16 mouse cellular contexts compared by ENCODE assay signal in the genomic region with DNA sequence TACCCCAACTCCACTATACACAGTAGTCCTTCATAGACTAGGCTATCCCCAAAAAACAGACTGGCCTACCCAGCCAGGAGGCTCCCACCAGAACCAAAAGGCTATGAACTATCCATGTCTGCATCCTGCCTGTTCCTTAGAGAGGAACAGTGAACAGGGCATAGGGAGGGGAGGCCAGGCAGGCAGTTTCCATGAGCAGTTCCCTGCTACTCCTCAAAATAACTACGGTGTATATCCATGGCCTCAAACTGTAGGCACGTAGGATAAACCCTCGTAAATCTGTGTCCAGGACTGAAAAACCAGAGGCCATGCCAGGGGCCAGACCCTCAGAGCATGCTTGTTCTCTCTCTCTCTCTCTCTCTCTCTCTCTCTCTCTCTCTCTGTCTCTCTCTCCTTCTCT. TPM values are rescaled to one million over a fixed set of nuclear protein-coding genes. Genes with fewer than 3 reads are reported as not detected.
A peak's percentile ranks its signal among the peaks of the same experiment; 100 is the strongest.
DNase-seq lines count a peak whose midpoint lies in the region; ATAC-seq and TF ChIP-seq lines count a peak whose summit lies in the region.
"Had no signal": no experiment of that assay in that cellular context is flagged by ENCODE, and none has a peak within 500 bp of the region (broad histone marks: within the 10 kb centered on the region; RNA-seq: fewer than 3 reads in every experiment).

No protein-coding gene starts in this region.

- 34% methylated on average over 3 of the region's 3 CpGs for WGBS in heart, postnatal 0 days
- WGBS in olfactory bulb, adult 2 months: 28% methylated on average over 3 of the region's 3 CpGs
- 86% methylated on average over 3 of the region's 3 CpGs for WGBS in midbrain, embryonic 15.5 days

- no peaks in the 10 kb centered on the region for H3K9me3 ChIP-seq in heart, postnatal 0 days (replicated peaks; ENCODE audit: control insufficient read depth, low read length)
- no peaks in the 10 kb centered on the region for H3K9me3 ChIP-seq in midbrain, embryonic 15.5 days
- H3K9me3 ChIP-seq: hindbrain, embryonic 13.5 days had no signal

- no peak overlapping the region for H3K4me3 ChIP-seq in heart, postnatal 0 days (ENCODE audit: low read depth, low read length)
- no peak overlapping the region for H3K4me3 ChIP-seq in layer of hippocampus, adult 2 months
- no peak overlapping the region for H3K4me3 ChIP-seq in olfactory bulb, adult 2 months (ENCODE audit: insufficient read depth, low read depth, low read length)
- H3K4me3 ChIP-seq in midbrain, embryonic 15.5 days: no peak overlapping the region
- H3K4me3 ChIP-seq: embryonic facial prominence, embryonic 13.5 days; hindbrain, embryonic 13.5 days; myocyte had no signal

- no peaks in the 10 kb centered on the region for H3K27me3 ChIP-seq in heart, postnatal 0 days (ENCODE audit: control insufficient read depth, insufficient read depth, low read length)
- no peaks in the 10 kb centered on the region for H3K27me3 ChIP-seq in midbrain, embryonic 15.5 days (replicated peaks)
- H3K27me3 ChIP-seq: embryonic facial prominence, embryonic 13.5 days; hindbrain, embryonic 13.5 days had no signal

- TF ChIP-seq EP300 in heart, postnatal 0 days (IDR thresholded peaks at IDR 0.05; ENCODE audit: low read depth): no peak

- TF ChIP-seq POLR2A in olfactory bulb, adult 2 months (IDR thresholded peaks at IDR 0.05; ENCODE audit: insufficient read depth, low read depth, low read length): no peak

- intact Hi-C loops in heart, postnatal 10 days (cut with DNase I): no loop called here

- no peak for DNase-seq in heart, postnatal 0 days (ENCODE audit: low spot score)
- no peak for DNase-seq in heart, postnatal 10 days
- no peak for DNase-seq in layer of hippocampus, adult 2 months (ENCODE audit: low spot score in 2 of 2)
- no peak for DNase-seq in layer of hippocampus, adult 18-20 months (ENCODE audit: low spot score in 2 of 2)
- no peak for DNase-seq in thymus, postnatal 10 days (ENCODE audit: low spot score in 2 of 2)
- DNase-seq: cerebellum, adult 9-10 months; forebrain, postnatal 0 days; left cerebral cortex, postnatal 4 days; midbrain, embryonic 14.5 days; thymus, adult 2 months had no signal

- TF ChIP-seq CTCF in heart, postnatal 0 days (IDR thresholded peaks at IDR 0.05; ENCODE audit: low read depth): no peak
- TF ChIP-seq CTCF in layer of hippocampus, adult 2 months (conservative IDR thresholded peaks at IDR 0.05): no peak
- TF ChIP-seq CTCF in olfactory bulb, adult 2 months (IDR thresholded peaks at IDR 0.05; ENCODE audit: insufficient read depth, low read depth, low read length): no peak

- H3K36me3 ChIP-seq in heart, postnatal 0 days (replicated peaks; ENCODE audit: control insufficient read depth, insufficient read depth, low read length): no peaks in the 10 kb centered on the region
- H3K36me3 ChIP-seq in midbrain, embryonic 15.5 days (replicated peaks): no peaks in the 10 kb centered on the region
- H3K36me3 ChIP-seq: embryonic facial prominence, embryonic 13.5 days; hindbrain, embryonic 13.5 days had no signal

- no peak for ATAC-seq in heart, postnatal 0 days (ENCODE audit: insufficient read depth, low read depth)
- no peak for ATAC-seq in midbrain, embryonic 15.5 days (replicated peaks)
- ATAC-seq: forebrain, postnatal 0 days; inflammation-experienced regulatory T-cells, adult 6 months had no signal

- 0 out of 2 replicates have a peak, but pooled peaks cover 3% of the 10 kb centered on the region for H3K4me1 ChIP-seq in heart, postnatal 0 days (ENCODE audit: control insufficient read depth, insufficient read depth)
- H3K4me1 ChIP-seq in olfactory bulb, adult 2 months (ENCODE audit: control insufficient read depth, insufficient read depth, low read length): peaks cover 38% of the 10 kb centered on the region
- H3K4me1 ChIP-seq in midbrain, embryonic 15.5 days: no peaks in the 10 kb centered on the region
- H3K4me1 ChIP-seq: hindbrain, embryonic 13.5 days had no signal

- H3K4me2 ChIP-seq in heart, postnatal 0 days (ENCODE audit: low read depth, low read length): no peak overlapping the region
- no peak overlapping the region for H3K4me2 ChIP-seq in midbrain, embryonic 15.5 days
- H3K4me2 ChIP-seq: embryonic facial prominence, embryonic 13.5 days; hindbrain, embryonic 13.5 days had no signal

- H3K27ac ChIP-seq in heart, postnatal 0 days (ENCODE audit: low read depth): peak overlapping the region; percentile 32
- H3K27ac ChIP-seq in layer of hippocampus, adult 2 months: peak overlapping the region; percentile 78
- H3K27ac ChIP-seq in olfactory bulb, adult 2 months (ENCODE audit: insufficient read depth, low read depth, low read length): peak overlapping the region; percentile 94
- no peak overlapping the region for H3K27ac ChIP-seq in midbrain, embryonic 15.5 days
- H3K27ac ChIP-seq: embryonic facial prominence, embryonic 13.5 days; hindbrain, embryonic 13.5 days had no signal

- no peak overlapping the region for H3K9ac ChIP-seq in heart, postnatal 0 days (replicated peaks; ENCODE audit: low read depth, low read length)
- no peak overlapping the region for H3K9ac ChIP-seq in midbrain, embryonic 15.5 days
- H3K9ac ChIP-seq: embryonic facial prominence, embryonic 13.5 days; forebrain, postnatal 0 days; hindbrain, embryonic 13.5 days had no signal

RNA-seq across cellular contexts. Expression of gene Neurl1b, which starts 17.9 kb away (rescaled TPM):
- total RNA-seq in heart, postnatal 0 days (2014; rRNA removed; ENCODE audit: low replicate concordance): 66.1 and 143 TPM in 2 replicates
- polyA plus RNA-seq in heart, postnatal 0 days (2015; fragmentation: Nextera tagmentation; extraction: Ambion mirVana): 1.2 and 1.6 TPM in 2 replicates
- 10 to 100 TPM; 23.8 to 24.3 TPM for total RNA-seq in heart, postnatal 10 days (2021)
- total RNA-seq in layer of hippocampus, adult 2 months (2021): 10 to 100 TPM; 68.8 to 75.0 TPM
- 10 to 100 TPM; 80.4 to 80.8 TPM for total RNA-seq in layer of hippocampus, adult 18-20 months (2021)
- not detected in 2 replicates for polyA plus RNA-seq in olfactory bulb, adult 2 months (2012; ENCODE audit: insufficient read depth, insufficient read length, low replicate concordance, missing spikeins)
- polyA plus RNA-seq in midbrain, embryonic 15.5 days (2015; fragmentation: Nextera tagmentation; extraction: Ambion mirVana): 1.9 and 2.2 TPM in 2 replicates
